Mouse (Mus musculus) lung, embryonic 14.5 days (tissue): ENCODE measurements around the gene Acot13. TPM values are rescaled to one million over a fixed set of nuclear protein-coding genes. Genes with fewer than 3 reads are reported as not detected.

ENCODE experiments used
- ATAC-seq: fragments of 200-750 bp; cut with Nextera tagmentation; 2 replicates; pipeline ENCODE4 v1.8.0; 2017; ENCODE audit warnings: mild to moderate bottlenecking, moderate TSS enrichment, moderate library complexity; ENCODE audit not compliant: insufficient read depth
- DNase-seq: peaks from one replicate; pipeline ENCODE4 v3.0.0-alpha.2; 2015
- H3K27ac ChIP-seq: fragments of 300-500 bp; sonication (generic); 2 replicates; pipeline ENCODE4 v1.5.1; 2014; ENCODE audit warnings: low read depth, mild to moderate bottlenecking, moderate library complexity
- H3K27me3 ChIP-seq: fragments of 300-500 bp; sonication (generic); 2 replicates; pipeline ENCODE4 v1.6.1; 2014; ENCODE audit warnings: low read length, control low read depth; ENCODE audit not compliant: insufficient read depth
- H3K36me3 ChIP-seq: fragments of 300-500 bp; sonication (generic); 2 replicates; pipeline ENCODE4 v1.6.1; 2014; ENCODE audit warnings: control low read depth; ENCODE audit not compliant: insufficient read depth
- H3K4me1 ChIP-seq: fragments of 300-500 bp; sonication (generic); 2 replicates; pipeline ENCODE4 v1.6.1; 2014; ENCODE audit warnings: antibody characterized with exemption, control low read depth; ENCODE audit not compliant: insufficient read depth
- H3K4me2 ChIP-seq: fragments of 300-500 bp; sonication (generic); 2 replicates; pipeline ENCODE4 v1.6.1; 2014; ENCODE audit warnings: mild to moderate bottlenecking
- H3K4me3 ChIP-seq: fragments of 300-500 bp; sonication (generic); 2 replicates; pipeline ENCODE4 v1.5.1; 2014; ENCODE audit warnings: low read depth, low read length
- H3K9ac ChIP-seq: fragments of 300-500 bp; sonication (generic); 2 replicates; pipeline ENCODE4 v1.6.1; 2014
- H3K9me3 ChIP-seq: fragments of 300-500 bp; sonication (generic); 2 replicates; pipeline ENCODE4 v1.6.1; 2016; ENCODE audit warnings: low read depth, low read length, control low read depth
- CTCF ChIP-seq: IDR thresholded peaks from 2 replicates; pipeline ENCODE4 v1.5.1; 2016; ENCODE audit warnings: antibody characterized with exemption, low read depth
- WGBS: fragments of 180-500 bp; shearing (Covaris S2); extraction: QIAGEN DNeasy Blood & Tissue Kit; methylation state at CpG from one replicate; pipeline ENCODE4 v1.1.7; 2014; 5-methylcytosine and 5-hydroxymethylcytosine counted together
- polyA plus RNA-seq: library from polyadenylated mRNA; unstranded; fragments of >200 nt; fragmentation: Nextera tagmentation; extraction: Ambion mirVana; gene quantifications from 2 replicates; pipeline ENCODE4 v1.2.1, GENCODE M21; 2014

The Acot13 gene
- polyA plus RNA-seq, 1 experiment from 2014 or later = 62.3 TPM

DNA sequence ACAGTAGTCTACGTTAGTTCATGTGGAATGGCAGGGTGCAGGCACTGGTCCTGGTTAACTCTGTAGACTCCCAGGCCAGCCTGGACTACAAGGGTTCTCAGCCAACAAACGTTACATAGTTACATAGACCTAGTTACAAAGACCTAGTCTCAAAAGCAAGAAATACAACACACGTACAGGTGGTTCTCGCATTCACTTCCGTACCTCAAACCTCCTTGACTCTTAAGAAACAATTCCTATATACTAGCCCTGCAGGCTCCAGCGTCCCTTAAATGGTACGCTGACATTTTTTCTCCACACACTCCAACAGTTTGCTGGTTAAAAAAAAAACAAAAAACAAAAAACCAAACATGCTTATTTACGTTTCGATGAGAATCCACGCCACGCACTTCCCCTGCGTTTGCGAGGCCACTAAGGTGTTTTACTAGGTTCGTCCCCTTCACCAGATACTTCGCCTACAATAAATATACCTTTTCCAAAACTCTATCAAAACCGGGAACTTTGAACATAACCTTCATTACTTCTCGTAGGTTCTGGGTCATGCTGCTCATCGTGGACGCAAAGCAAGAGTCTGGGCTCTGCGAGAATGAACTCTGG, 486 bp downstream of the Acot13 start:
- peak overlapping the region; percentile 94 for H3K4me3 ChIP-seq
- no peaks in the 10 kb centered on the region for H3K27me3 ChIP-seq
- H3K9me3 ChIP-seq = no peaks in the 10 kb centered on the region
- no peak for TF ChIP-seq CTCF
- peak overlapping the region; percentile 82 for H3K4me2 ChIP-seq
- 3% methylated on average over 20 of the region's 20 CpGs for WGBS
- ATAC-seq (no peak), DNase-seq (peak; percentile 37)
- peak overlapping the region; percentile 95 for H3K9ac ChIP-seq
- H3K36me3 ChIP-seq = 0 out of 2 replicates have a peak, but pooled peaks cover 5% of the 10 kb centered on the region
- peak overlapping the region; percentile 66 for H3K27ac ChIP-seq
- peaks cover 12% of the 10 kb centered on the region for H3K4me1 ChIP-seq

DNA sequence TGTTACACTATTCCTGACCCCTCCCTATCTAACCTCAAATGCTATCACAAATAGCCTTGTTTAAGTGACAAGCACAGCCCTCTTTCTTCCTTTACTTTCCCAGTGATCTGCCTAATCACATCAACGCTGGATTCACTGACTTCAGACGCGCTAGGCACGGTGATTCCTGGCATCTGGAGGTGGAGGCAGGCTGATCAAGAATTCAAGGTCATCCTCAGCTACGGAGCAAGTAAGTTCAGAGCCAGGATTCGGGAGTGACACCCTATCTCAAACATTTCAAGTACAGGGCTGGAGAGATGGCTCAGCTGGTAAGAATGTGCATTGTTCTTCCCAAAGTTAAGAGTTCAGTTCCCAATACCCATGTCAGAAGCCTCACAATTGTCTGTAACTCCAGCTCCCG, 5.2 kb downstream of the Acot13 start:
- Histone ChIP-seq H3K9ac (no peak overlapping the region), H3K4me1 (no peaks in the 10 kb centered on the region; the same call in 1 of the 2 replicates), H3K9me3 (no peaks in the 10 kb centered on the region), H3K27me3 (no peaks in the 10 kb centered on the region), H3K4me3 (no peak overlapping the region), H3K36me3 (no peaks in the 10 kb centered on the region), H3K4me2 (no peak overlapping the region), H3K27ac (no peak overlapping the region)
- DNase-seq = no peak
- no peak for ATAC-seq
- WGBS = 61% methylated on average over 7 of the region's 7 CpGs
- no peak for TF ChIP-seq CTCF

DNA sequence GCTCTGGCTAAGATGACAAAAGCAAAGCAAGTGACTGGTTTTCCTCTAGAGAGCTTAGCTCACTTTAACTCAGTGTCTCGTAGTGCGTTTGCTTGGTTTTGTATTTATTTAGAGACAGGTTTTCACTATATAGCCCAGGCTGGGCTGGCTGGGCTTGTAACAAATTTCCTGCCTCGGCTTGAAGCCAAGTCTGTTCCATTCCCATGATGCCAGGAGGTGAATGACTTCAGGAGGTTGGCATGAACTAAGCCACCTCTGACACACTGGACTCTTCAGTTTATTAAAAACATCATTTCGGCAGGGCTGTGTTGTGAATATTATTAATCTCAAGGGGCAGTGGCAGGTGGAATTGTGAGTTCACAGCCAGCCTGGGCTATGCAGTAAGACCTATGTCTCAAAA, 5.8 kb downstream of the Acot13 start:
- Histone ChIP-seq H3K36me3 (no peaks in the 10 kb centered on the region), H3K4me1 (no peaks in the 10 kb centered on the region; the same call in 1 of the 2 replicates), H3K4me3 (no peak overlapping the region), H3K27ac (no peak overlapping the region), H3K9me3 (no peaks in the 10 kb centered on the region), H3K4me2 (no peak overlapping the region), H3K27me3 (no peaks in the 10 kb centered on the region), H3K9ac (no peak overlapping the region)
- DNase-seq (no peak), ATAC-seq (no peak)
- no peak for TF ChIP-seq CTCF
- WGBS = 78% methylated on average over 4 of the region's 4 CpGs

DNA sequence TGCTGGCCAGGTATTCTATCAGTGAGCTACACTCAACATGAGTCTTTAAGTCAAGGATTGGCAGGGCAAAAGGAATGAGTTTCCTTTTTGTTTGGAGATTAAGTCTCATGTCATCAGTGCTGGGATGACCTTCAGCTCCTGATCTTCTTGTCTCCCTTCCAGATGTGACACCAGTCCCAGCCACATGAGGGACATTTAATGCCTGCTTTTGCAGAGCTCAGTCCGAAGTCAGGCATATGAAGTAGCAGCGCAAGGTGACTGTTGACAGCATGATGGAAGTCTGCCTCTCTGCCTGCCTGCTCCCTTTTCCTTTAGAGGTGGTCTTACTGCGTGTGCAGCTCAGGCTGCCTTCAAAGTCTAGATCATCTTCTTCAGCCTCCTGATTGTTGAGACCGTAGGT, 6.7 kb downstream of the Acot13 start:
- WGBS = 86% methylated on average over 4 of the region's 4 CpGs
- no peak for ATAC-seq
- no peak for TF ChIP-seq CTCF
- H3K9me3 ChIP-seq = no peaks in the 10 kb centered on the region
- H3K4me1 ChIP-seq = no peaks in the 10 kb centered on the region; the same call in 1 of the 2 replicates
- no peak overlapping the region for H3K4me3 ChIP-seq
- DNase-seq = no peak
- H3K9ac ChIP-seq = no peak overlapping the region
- no peak overlapping the region for H3K27ac ChIP-seq
- H3K4me2 ChIP-seq = no peak overlapping the region
- H3K36me3 ChIP-seq = peaks cover under 1% of the 10 kb centered on the region; the same call in 1 of the 2 replicates
- no peaks in the 10 kb centered on the region for H3K27me3 ChIP-seq

DNA sequence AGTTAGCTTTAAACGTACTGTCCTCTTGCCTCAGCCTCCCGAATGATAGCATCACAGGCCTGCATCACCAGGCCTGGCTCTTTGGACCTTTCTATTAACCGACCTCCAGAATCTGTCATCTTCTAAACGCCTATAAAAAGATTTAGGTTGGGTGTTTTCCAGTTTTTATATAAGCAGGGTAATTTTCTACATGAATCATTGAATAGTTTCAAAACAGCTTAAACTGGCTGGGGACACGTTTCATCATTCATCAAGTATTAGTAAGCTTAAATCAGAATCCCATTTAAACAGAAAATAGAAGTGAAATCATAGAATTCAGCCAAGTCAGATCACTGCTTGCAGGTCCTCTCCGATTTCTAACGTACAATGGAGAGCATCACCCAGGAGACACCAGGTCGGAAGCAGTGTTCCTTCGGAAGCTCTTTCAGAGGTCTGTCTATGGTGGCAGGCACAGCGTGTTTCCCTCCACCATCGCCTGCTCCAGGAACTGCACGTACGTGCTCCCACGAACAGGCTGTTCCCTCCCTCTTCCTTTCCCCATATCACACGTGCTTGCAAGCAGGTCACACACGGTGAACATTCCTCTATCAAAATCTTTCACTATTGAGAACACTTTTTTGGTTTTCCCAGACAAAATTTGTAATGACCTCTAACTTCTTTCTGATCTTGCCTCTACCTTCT, 8.5 kb downstream of the Acot13 start:
- WGBS = 78% methylated on average over 16 of the region's 16 CpGs
- no peaks in the 10 kb centered on the region for H3K4me1 ChIP-seq
- no peak overlapping the region for H3K4me2 ChIP-seq
- H3K27ac ChIP-seq = no peak overlapping the region
- no peak overlapping the region for H3K9ac ChIP-seq
- no peak for ATAC-seq
- no peak overlapping the region for H3K4me3 ChIP-seq
- TF ChIP-seq CTCF = no peak
- no peaks in the 10 kb centered on the region for H3K9me3 ChIP-seq
- no peaks in the 10 kb centered on the region for H3K27me3 ChIP-seq
- no peak for DNase-seq
- H3K36me3 ChIP-seq = peaks cover 9% of the 10 kb centered on the region; the same call in 1 of the 2 replicates

DNA sequence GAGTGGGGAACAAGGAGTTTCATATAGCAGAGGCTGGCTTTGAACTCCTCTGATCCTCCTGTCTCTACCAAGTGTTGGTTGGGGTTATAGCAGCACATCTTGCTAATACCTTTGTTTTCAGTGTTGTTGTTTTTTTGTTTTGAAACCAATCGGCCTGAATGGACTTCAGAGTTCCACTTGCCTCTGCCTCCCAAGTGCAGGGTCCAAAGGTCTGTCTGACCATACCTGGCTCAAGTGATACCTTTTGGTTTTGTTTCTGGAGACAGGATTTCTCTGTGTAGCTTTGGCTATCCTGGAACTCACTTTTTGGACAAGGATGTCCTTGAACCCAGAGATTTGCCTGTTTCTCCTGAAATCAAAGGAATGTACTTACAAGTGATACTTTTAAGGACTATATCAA, 11.4 kb downstream of the Acot13 start:
- Histone ChIP-seq H3K27ac (no peak overlapping the region), H3K9me3 (no peaks in the 10 kb centered on the region), H3K36me3 (peaks cover 17% of the 10 kb centered on the region), H3K9ac (no peak overlapping the region), H3K27me3 (no peaks in the 10 kb centered on the region), H3K4me3 (no peak overlapping the region), H3K4me2 (no peak overlapping the region), H3K4me1 (no peaks in the 10 kb centered on the region)
- no peak for TF ChIP-seq CTCF
- ATAC-seq (no peak), DNase-seq (no peak)
- 74% methylated on average over 1 of the region's 1 CpGs for WGBS
